Mouse (Mus musculus) frontal cortex, adult (tissue): ENCODE data around the gene Rgp1.

Source experiments
- ATAC-seq: cut with Nextera tagmentation; 2 replicates; pipeline ENCODE4 v1.9.2; 2017; ENCODE audit warnings: mild to moderate bottlenecking, moderate library complexity, mixed read lengths; ENCODE audit not compliant: low TSS enrichment

Rgp1 gene

GRCm38 (mm10) chr4:43634621-43635374 is 56.3 kb downstream of the Rgp1 start:
- ATAC-seq: no peak

DNA sequence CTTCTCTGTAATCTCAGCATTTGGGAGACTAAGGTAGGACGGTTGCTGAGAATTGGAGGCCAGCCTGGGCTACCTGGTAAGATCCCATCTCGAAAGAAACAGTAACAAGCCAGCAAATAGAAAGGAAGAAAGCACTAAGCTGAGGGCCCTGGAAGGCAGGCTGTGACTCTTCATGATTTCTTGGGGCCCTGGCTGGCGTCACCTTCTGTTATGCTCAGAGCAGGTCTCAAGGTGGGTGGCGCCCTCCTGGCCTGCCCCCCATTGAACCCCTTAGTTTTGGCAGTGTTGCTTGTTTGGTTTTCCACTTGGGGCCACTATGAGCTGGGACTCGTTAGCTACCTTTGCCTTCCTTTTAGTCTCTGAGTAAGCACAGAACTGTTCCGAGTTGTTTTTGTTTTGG is 58.2 kb downstream of the Rgp1 start:
- ATAC-seq: no peak
